Mouse (Mus musculus) cortical plate, adult 2 months (tissue): ENCODE measurements at regions not wholly inside any gene's neighbourhood (a gene's known extent, or its start where the extent isn't known, plus 50 kb on each side); places are given as distances from the start of the nearest gene placed in this dataset.

Experiments
- H3K27ac ChIP-seq: fragments of 200-500 bp; 2 replicates; pipeline ENCODE4 v1.5.1; 2012; ENCODE audit warnings: low read length, control low read depth, inconsistent platforms; ENCODE audit not compliant: insufficient read depth
- H3K4me1 ChIP-seq: fragments of 200-500 bp; 2 replicates; pipeline ENCODE4 v1.6.1; 2011; ENCODE audit warnings: low read length; ENCODE audit not compliant: control insufficient read depth, insufficient read depth
- H3K4me3 ChIP-seq: fragments of 200-500 bp; 2 replicates; pipeline ENCODE4 v1.5.1; 2011; ENCODE audit warnings: mild to moderate bottlenecking, low read length, control low read depth; ENCODE audit not compliant: insufficient read depth
- CTCF ChIP-seq: fragments of 200-500 bp; IDR thresholded peaks from 2 replicates; pipeline ENCODE4 v1.5.1; 2011; ENCODE audit warnings: mild to moderate bottlenecking, control low read depth, low read length; ENCODE audit not compliant: insufficient read depth; ENCODE audit errors: extremely low read depth
- POLR2A ChIP-seq: fragments of 200-500 bp; IDR thresholded peaks from 2 replicates; pipeline ENCODE4 v1.6.1; 2011; ENCODE audit warnings: mild to moderate bottlenecking, low read length, control low read depth; ENCODE audit not compliant: insufficient read depth; ENCODE audit errors: extremely low read depth

DNA sequence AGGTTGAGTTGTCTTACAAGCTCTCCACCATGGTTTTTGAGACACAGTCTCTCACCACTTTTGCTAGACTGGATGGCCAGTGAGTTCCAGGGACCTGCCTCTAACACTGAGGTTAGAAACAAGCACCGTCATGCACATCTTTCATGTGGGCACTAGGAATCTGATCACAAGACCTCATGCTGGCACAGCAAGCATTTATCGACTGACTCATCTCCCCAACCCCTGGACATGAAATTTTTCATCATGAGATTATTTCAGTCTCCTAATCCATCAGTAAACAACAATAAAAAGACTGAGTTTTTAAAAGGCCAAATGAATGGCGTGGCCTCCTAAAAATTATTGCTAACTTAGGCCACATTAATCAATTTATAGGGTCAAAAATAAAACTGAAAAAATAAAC, 210.0 kb upstream of the Zmiz1 start:
- Histone ChIP-seq H3K4me3 (no peak overlapping the region), H3K4me1 (no peaks in the 10 kb centered on the region; the same call in 1 of the 2 replicates), H3K27ac (no peak overlapping the region)
- TF ChIP-seq POLR2A (no peak), CTCF (no peak)

DNA sequence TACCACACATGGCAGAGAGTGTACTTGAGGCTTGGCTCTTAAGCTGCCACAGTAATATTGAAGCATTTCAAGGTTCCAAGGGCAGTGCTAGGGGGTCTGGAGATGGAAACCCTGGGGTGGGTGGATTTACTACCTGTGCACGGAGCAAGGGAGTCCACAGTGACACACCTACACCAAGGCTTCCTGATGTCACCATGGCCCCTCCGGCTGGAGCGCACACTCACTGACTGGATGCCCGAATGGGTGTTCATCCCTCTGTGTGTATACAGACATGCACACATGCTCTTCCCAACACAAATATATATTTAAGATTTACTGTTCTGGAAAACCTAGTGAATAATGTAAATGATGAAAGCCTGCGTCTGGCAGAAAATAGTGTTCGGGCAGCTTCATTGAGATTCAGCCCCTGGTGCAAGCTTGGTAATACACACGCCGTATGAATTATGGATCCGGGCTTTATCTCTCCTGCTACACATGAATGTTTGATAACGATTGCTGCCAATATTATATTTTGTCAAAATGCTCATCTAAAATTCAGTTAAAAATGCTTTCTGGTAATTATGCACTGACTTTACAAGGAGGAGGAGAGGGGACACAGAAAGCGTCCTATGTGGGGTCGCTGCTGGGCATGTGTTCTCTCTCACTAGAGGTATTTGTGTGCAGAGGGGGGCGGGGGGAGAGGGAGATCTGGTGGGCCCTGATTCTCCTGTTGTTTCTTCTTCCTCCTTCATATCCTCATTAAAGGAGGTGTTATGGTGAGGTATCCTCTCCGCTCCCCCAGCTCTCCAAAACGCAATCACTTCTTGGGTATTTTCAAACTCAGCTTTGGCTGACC, 205.8 kb upstream of the Zmiz1 start:
- no peak overlapping the region for H3K4me3 ChIP-seq
- H3K27ac ChIP-seq: no peak overlapping the region
- H3K4me1 ChIP-seq: no peaks in the 10 kb centered on the region
- TF ChIP-seq CTCF (no peak), POLR2A (no peak)

- no peak overlapping the region for H3K27ac ChIP-seq
- TF ChIP-seq POLR2A: no peak
- TF ChIP-seq CTCF: no peak
- H3K4me1 ChIP-seq: no peaks in the 10 kb centered on the region
- H3K4me3 ChIP-seq: no peak overlapping the region
These were observed 195.9 kb upstream of the Zmiz1 start for GRCm38 (mm10) chr14:25263121-25263520.

GRCm38 (mm10) chr14:25266846-25267245, 192.1 kb upstream of the Zmiz1 start:
- H3K27ac ChIP-seq: no peak overlapping the region

DNA sequence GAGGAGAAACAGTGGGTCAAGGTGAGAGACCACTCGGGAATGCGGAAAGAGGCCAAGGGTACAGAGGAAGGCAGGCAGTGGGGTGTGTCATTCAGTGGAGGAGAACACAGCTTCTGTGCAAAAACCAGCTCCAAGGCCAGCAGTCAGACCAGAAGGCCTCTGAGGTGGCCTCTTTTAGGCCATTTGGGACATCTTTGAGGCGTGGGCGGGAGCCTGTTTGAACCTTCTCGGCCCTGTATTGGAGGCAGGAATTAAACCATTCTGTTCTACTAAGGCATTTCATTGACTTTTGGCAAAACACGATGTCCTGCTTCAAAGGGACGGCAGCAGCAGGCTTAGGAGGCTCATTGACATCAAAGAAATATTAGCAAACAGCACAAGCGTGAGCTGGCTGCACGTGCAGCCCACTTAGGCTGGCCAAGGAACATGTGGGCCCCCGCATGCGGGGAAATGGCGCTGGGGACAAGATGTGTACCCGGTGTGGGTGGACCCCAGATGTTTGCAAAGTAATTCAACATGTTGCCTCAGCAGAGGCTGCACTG, 190.8 kb upstream of the Zmiz1 start:
- TF ChIP-seq CTCF (no peak), POLR2A (no peak)
- H3K4me3 ChIP-seq: no peak overlapping the region
- no peak overlapping the region for H3K27ac ChIP-seq
- no peaks in the 10 kb centered on the region for H3K4me1 ChIP-seq

More at GRCm38 (mm10) chr14:25266846-25267245, 192.1 kb upstream of the Zmiz1 start:
- no peaks in the 10 kb centered on the region for H3K4me1 ChIP-seq
- H3K4me3 ChIP-seq: no peak overlapping the region
- TF ChIP-seq CTCF (no peak), POLR2A (no peak)

- no peak for TF ChIP-seq POLR2A
- TF ChIP-seq CTCF: no peak
- Histone ChIP-seq H3K4me1 (no peaks in the 10 kb centered on the region), H3K27ac (no peak overlapping the region), H3K4me3 (no peak overlapping the region)
These were observed 188.6 kb upstream of the Zmiz1 start for GRCm38 (mm10) chr14:25270227-25270876.

GRCm38 (mm10) chr14:25272366-25273156, 186.4 kb upstream of the Zmiz1 start:
- H3K4me3 ChIP-seq: no peak overlapping the region
- H3K4me1 ChIP-seq: no peaks in the 10 kb centered on the region
- no peak overlapping the region for H3K27ac ChIP-seq
- TF ChIP-seq CTCF (no peak), POLR2A (no peak)

DNA sequence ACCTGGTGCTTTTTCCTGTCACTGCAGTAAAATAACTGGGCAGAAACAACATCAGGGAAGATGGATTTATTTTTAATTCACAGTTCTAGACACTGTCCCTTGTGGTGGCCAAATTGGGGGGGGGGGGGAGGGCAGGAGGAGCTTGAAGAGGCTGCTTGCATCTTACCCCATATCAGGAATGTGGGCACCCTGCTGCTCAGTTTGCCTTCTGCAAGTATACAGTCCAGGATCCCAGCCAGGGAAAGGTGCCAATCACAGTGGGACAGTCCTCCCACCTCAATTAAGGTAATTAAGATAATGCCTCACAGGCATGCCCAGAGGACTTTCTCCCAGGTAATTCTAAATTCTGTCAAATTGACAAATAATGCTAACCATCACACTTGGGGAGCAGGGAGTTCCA, 179.2 kb upstream of the Zmiz1 start:
- TF ChIP-seq CTCF (no peak), POLR2A (no peak)
- Histone ChIP-seq H3K4me3 (no peak overlapping the region), H3K4me1 (no peaks in the 10 kb centered on the region), H3K27ac (no peak overlapping the region)

- no peaks in the 10 kb centered on the region for H3K4me1 ChIP-seq
- no peak overlapping the region for H3K27ac ChIP-seq
- no peak overlapping the region for H3K4me3 ChIP-seq
- TF ChIP-seq CTCF: no peak
- TF ChIP-seq POLR2A: no peak
These were observed 166.4 kb upstream of the Zmiz1 start for GRCm38 (mm10) chr14:25292557-25292956.
